Mouse (Mus musculus): ENCODE data around the gene Sbds.

- no peak for TF ChIP-seq POLR2A (IDR thresholded peaks at IDR 0.05; ENCODE audit: control insufficient read depth, extremely low read depth, insufficient read depth, low read length, poor library complexity)
- no peak for TF ChIP-seq CTCF (IDR thresholded peaks at IDR 0.05; ENCODE audit: borderline replicate concordance, control insufficient read depth, extremely low read depth, insufficient read depth, low read length, poor library complexity)
These were observed 50.8 kb downstream of the Sbds start for GRCm38 (mm10) chr5:130204560-130204959.

Measured in thymus, adult 2 months (tissue).